Mouse (Mus musculus) megakaryocyte, embryonic 14.5 days (primary cell): ENCODE data around the gene Slc2a4.

Source experiments
- FLI1 ChIP-seq: IDR thresholded peaks from 2 replicates; pipeline ENCODE4 v1.6.1; 2012; ENCODE audit warnings: low read length, inconsistent platforms, mixed read lengths
- GATA1 ChIP-seq: IDR thresholded peaks from 3 replicates; pipeline ENCODE4 v1.6.1; 2012; ENCODE audit warnings: mixed read lengths, low read length, inconsistent platforms, borderline replicate concordance

GRCm38 (mm10) chr11:69931769-69932168 is 16.2 kb downstream of the Slc2a4 start:
- TF ChIP-seq FLI1: no peak
- no peak for TF ChIP-seq GATA1
